ENCODE assay signal across 16 mouse cellular contexts in genomic region chr12:24892536-24892935, GRCm38 (mm10).
DNase-seq lines count a peak whose midpoint lies in the region; ATAC-seq lines count a peak whose summit lies in the region.
"Had no signal": no experiment of that assay in that cellular context is flagged by ENCODE, and none has a peak within 500 bp of the region (broad histone marks: within the 10 kb centered on the region; RNA-seq: fewer than 3 reads in every experiment).

No protein-coding gene starts in this region.

- WGBS in liver, embryonic 11.5 days: 28% methylated on average over 4 of the region's 4 CpGs
- 50% methylated on average over 4 of the region's 4 CpGs for WGBS in stomach, embryonic 15.5 days
- WGBS in forebrain, embryonic 11.5 days: 88% methylated on average over 4 of the region's 4 CpGs

- H3K27ac ChIP-seq in liver, embryonic 11.5 days (ENCODE audit: low read depth, low read length): peak overlapping the region; percentile 83
- H3K27ac ChIP-seq in stomach, embryonic 15.5 days: no peak overlapping the region
- H3K27ac ChIP-seq in forebrain, embryonic 11.5 days (ENCODE audit: low read depth, low read length): no peak overlapping the region
- H3K27ac ChIP-seq: embryonic facial prominence, embryonic 10.5 days; forebrain, embryonic 10.5 days; kidney, postnatal 0 days; lung, embryonic 15.5 days had no signal

- no peaks in the 10 kb centered on the region for H3K9me3 ChIP-seq in liver, embryonic 11.5 days (ENCODE audit: control insufficient read depth, low read length)
- H3K9me3 ChIP-seq in stomach, embryonic 15.5 days: no peaks in the 10 kb centered on the region
- H3K9me3 ChIP-seq in forebrain, embryonic 11.5 days (ENCODE audit: control insufficient read depth, low read length): no peaks in the 10 kb centered on the region
- H3K9me3 ChIP-seq: embryonic facial prominence, embryonic 10.5 days; forebrain, embryonic 10.5 days; lung, embryonic 15.5 days had no signal

- H3K4me2 ChIP-seq in liver, embryonic 11.5 days: peak overlapping the region; percentile 47; the same call in 1 of the 2 replicates
- H3K4me2 ChIP-seq in stomach, embryonic 15.5 days: no peak overlapping the region
- H3K4me2 ChIP-seq in forebrain, embryonic 11.5 days (ENCODE audit: low read depth, low read length, severe bottlenecking): no peak overlapping the region
- H3K4me2 ChIP-seq: lung, embryonic 15.5 days had no signal

- intact Hi-C loops in left cerebral cortex, postnatal 36 days (cut with DNase I): no loop called here

- no peak overlapping the region for H3K4me3 ChIP-seq in liver, embryonic 11.5 days (ENCODE audit: low read depth, low read length)
- no peak overlapping the region for H3K4me3 ChIP-seq in stomach, embryonic 15.5 days (replicated peaks)
- no peak overlapping the region for H3K4me3 ChIP-seq in forebrain, embryonic 11.5 days (ENCODE audit: low read depth, low read length)
- H3K4me3 ChIP-seq: embryonic facial prominence, embryonic 10.5 days; forebrain, embryonic 10.5 days; lung, embryonic 15.5 days had no signal

- H3K9ac ChIP-seq in liver, embryonic 11.5 days (ENCODE audit: low read depth, low read length): no peak overlapping the region
- no peak overlapping the region for H3K9ac ChIP-seq in stomach, embryonic 15.5 days
- H3K9ac ChIP-seq in forebrain, embryonic 11.5 days (ENCODE audit: low read length): no peak overlapping the region
- H3K9ac ChIP-seq: lung, embryonic 15.5 days had no signal

- DNase-seq in ovary, adult 18-20 months (ENCODE audit: low spot score): peak; percentile 17
- no peak for DNase-seq in ovary, postnatal 14 days (ENCODE audit: low spot score)
- DNase-seq in ZHBTc4 (ENCODE audit: low read depth, low spot score): peak; percentile 40
- no peak for DNase-seq in liver, embryonic 11.5 days (ENCODE audit: low spot score)
- DNase-seq in left cerebral cortex, postnatal 36 days (ENCODE audit: low spot score in 2 of 2): no peak
- no peak for DNase-seq in forebrain, embryonic 11.5 days (ENCODE audit: low spot score)
- DNase-seq: cerebellum, postnatal 25 days; heart, postnatal 4 days; layer of hippocampus, adult 9-11 months; right cerebral cortex, postnatal 14 days had no signal

- H3K36me3 ChIP-seq in liver, embryonic 11.5 days (ENCODE audit: control insufficient read depth, insufficient read depth, low read length): no peaks in the 10 kb centered on the region
- no peaks in the 10 kb centered on the region for H3K36me3 ChIP-seq in stomach, embryonic 15.5 days
- H3K36me3 ChIP-seq in forebrain, embryonic 11.5 days (ENCODE audit: control insufficient read depth, insufficient read depth, low read length): no peaks in the 10 kb centered on the region; the same call in 1 of the 2 replicates
- H3K36me3 ChIP-seq: lung, embryonic 15.5 days had no signal

- peak; percentile 61 for ATAC-seq in liver, embryonic 11.5 days (replicated peaks; ENCODE audit: low FRiP score)
- peak; percentile 50; the same call in 1 of the 2 replicates for ATAC-seq in stomach, embryonic 15.5 days (ENCODE audit: insufficient read depth, low FRiP score, low read depth)
- no peak for ATAC-seq in forebrain, embryonic 11.5 days (replicated peaks; ENCODE audit: low FRiP score)
- ATAC-seq: inflammation-experienced regulatory T-cells, adult 6 months had no signal

- H3K27me3 ChIP-seq in liver, embryonic 11.5 days (replicated peaks; ENCODE audit: control insufficient read depth, insufficient read depth, low read length): no peaks in the 10 kb centered on the region
- no peaks in the 10 kb centered on the region for H3K27me3 ChIP-seq in stomach, embryonic 15.5 days (replicated peaks)
- no peaks in the 10 kb centered on the region for H3K27me3 ChIP-seq in forebrain, embryonic 11.5 days (ENCODE audit: control insufficient read depth, insufficient read depth, low read length)
- H3K27me3 ChIP-seq: lung, embryonic 15.5 days had no signal

- peaks cover 52% of the 10 kb centered on the region for H3K4me1 ChIP-seq in liver, embryonic 11.5 days (replicated peaks; ENCODE audit: control insufficient read depth, insufficient read depth, low read length)
- H3K4me1 ChIP-seq in stomach, embryonic 15.5 days: peaks cover 10% of the 10 kb centered on the region
- peaks cover 7% of the 10 kb centered on the region; the same call in 1 of the 2 replicates for H3K4me1 ChIP-seq in forebrain, embryonic 11.5 days (replicated peaks; ENCODE audit: control insufficient read depth, insufficient read depth, low read length)

Comparison
In these comparisons a context has a peak if more than half of its experiments do, and no peak if none do; other contexts are left out.
1. DNase-seq: peak in ovary, adult 18-20 months (single experiment) and ZHBTc4 (single experiment); none in ovary, postnatal 14 days (single experiment), liver, embryonic 11.5 days (single experiment), left cerebral cortex, postnatal 36 days (0 of 2) and forebrain, embryonic 11.5 days (single experiment).